Mouse (Mus musculus) effector memory CD4-positive, alpha-beta T cell, adult 7 months (primary cell): ENCODE measurements around the gene Pde11a. TPM values are rescaled to one million over a fixed set of nuclear protein-coding genes. Genes with fewer than 3 reads are reported as not detected.

Source experiments
- polyA plus RNA-seq: library from polyadenylated mRNA; unstranded; fragments of 100-300 nt; shearing (Covaris generic); gene quantifications from one replicate; pipeline ENCODE4 v1.2.1, GENCODE M21; 2017

Gene Pde11a
- polyA plus RNA-seq, result 10.1 TPM

DNA sequence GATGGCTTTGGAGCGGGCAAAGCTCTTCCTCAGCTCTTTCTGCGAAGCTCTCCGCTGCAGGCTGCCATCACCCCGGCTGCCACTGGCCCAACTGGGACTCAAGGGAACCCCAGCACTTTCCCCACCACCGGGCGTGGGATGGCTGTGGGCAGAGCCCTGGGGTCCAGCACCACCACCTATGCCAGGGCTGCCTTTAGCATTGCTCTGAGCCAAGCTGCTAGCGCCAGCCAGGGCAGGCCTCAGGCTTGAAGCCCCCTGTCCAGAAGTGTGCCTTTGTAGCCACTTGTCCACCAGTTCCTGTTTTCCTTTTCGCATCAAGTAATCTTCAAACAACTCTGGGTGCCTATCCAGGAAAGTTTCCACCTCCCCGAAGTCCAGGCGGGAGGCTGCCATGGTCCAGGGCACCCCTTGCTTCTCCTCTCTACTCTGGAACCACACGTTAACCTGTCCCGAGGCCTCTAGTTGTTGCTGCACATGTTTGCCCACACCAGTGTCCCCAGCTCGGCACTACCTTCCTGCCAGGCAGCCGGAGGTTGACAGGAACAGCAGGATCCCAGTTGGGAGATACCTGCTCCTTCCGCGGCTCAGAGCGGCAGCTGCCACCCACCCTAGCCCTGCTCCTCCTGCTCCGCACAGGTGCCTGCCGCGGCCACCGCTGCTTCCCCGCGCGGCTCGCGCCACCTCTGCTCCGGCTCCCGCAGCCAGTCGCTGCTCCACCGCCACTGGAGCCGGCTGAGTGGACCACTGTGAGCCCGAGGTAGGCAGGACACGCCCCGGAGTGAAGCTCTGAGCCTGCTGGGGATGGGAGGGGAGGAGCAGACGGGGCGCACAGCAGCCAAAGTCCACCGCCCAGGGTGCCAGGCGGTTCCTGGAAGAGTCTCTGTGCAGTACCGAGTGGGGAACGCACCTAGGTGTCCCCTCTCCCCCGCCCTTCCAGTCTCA is at the start of gene Pde11a:
Gene Pde11a (minus strand): TSS at position 560 of the 942 bp plus-strand sequence.

DNA sequence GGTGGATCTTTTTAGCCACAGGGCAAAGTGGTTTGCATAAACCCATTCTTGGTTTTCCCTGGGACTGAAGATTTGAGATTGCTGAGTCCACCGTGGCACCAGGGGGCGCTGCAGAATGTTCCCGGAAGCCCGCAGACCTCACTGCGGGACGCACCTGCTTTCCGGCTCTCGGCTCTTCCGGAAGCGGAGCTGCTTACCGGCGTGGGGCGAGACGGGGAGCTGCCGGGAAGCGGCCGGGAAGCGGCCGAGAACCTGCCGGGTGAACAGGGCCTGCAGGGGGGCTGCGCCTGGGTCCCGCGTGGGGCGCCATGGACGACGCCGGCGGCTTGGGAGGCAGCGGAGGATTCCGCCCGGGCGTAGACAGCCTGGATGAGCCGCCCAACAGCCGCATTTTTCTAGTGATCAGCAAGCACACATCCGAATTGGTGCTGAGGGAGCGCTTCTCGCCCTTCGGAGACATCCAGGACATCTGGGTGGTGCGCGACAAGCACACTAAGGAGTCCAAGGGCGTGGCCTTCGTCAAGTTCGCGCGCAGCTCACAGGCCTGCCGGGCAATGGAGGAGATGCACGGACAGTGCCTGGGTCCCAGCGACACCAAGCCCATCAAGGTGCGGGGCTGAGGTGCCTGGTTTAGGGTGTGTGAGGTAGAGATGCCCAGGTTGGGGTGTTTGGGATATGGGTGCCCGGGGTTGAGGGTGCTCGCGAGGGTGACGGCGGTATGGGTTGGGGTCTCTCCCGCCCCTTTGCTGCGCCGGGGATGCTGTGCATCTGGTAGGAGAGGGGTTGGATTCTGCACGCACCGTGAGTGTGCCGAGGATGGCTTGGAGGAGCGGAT is 31.5 kb upstream of the Pde11a start, which contains the start of gene Rbm45:
Gene Rbm45 (plus strand): TSS at position 164 of the 835 bp plus-strand sequence.

DNA sequence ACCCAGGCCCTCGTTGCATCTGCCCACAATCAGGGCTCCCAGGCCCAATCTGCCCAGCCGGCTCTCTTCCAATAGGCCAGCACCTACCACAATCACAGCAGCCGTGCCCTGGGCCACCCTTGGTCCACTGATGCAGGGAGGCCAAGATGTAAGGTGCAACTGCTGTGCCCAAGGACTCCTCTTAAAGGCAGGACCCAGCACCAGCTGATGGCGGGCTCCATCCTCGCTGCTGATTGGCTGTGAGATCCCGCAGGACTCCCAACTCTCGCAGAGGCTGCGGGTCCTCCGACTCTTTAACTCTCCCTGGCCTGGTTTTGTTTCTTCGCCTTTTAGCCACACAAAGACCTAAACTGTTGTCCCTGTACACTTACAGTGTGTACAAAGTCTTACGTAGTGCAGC is 21.7 kb upstream of the Pde11a start, which contains the start of gene Cyct:
Gene Cyct (minus strand): TSS at position 225 of the 400 bp plus-strand sequence.

DNA sequence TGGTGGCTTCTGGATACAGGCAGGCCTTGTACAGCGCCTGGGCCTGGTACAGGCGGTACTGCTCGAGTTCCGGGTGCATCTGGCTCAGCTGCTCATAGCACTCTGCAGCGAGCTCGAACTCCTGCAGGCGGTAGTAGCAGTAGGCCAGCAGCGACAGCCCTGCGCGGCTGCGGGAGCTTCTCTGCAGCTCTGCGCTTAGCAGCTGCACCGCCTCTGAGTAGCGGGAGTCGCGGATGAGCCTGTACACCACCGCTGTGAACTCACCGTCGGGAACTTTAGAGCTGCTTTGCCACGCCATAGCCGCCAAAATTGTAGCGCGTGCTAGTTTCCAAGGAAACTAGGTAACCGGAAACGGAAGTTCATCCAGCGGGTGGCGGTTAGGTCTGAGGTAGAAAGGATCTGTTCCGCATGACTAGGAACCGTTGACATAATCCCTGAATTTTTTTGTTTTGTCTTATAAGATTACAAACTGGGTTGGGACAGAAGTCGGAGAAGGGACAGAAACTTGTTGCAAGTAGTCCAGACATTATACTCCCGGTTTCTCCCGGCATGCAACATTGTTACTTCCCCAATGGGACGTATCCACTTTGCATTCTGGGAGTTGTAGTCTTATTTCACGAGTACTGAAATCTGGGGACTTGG is 357.0 kb downstream of the Pde11a start, which contains the start of gene Ttc30a1:
Gene Ttc30a1 (minus strand): TSS at position 528 of the 642 bp plus-strand sequence.

DNA sequence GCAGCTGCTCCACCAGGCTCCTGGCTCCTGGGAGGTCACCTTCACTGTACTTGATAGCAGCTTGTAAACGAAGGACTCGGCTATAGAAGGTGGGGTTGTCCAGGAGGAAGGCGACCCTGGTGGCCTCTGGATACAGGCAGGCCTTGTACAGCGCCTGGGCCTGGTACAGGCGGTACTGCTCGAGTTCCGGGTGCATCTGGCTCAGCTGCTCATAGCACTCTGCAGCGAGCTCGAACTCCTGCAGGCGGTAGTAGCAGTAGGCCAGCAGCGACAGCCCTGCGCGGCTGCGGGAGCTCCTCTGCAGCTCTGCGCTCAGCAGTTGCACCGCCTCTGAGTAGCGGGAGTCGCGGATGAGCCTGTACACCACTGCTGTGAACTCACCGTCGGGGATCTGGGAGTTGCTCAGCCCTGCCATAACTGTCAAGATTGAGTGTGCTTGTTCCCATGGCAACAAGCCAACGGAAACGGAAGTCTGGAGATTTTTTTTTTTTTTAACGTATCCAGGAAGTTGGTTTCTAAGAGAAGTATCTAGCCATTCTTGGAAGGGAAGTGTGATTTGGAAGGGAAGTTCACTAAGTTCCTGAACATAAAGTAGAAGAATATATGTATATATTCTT is 360.7 kb downstream of the Pde11a start, which contains the start of gene Ttc30a2:
Gene Ttc30a2 (minus strand): TSS at position 419 of the 617 bp plus-strand sequence.

Other genes starting within 250 kb of the Pde11a start
- not detected for gene Cyct, start 21.7 kb upstream of the Pde11a start, polyA plus RNA-seq
- 2.6 TPM for gene Rbm45, start 31.2 kb upstream of the Pde11a start, polyA plus RNA-seq
- gene Osbpl6, start 67.7 kb upstream of the Pde11a start, polyA plus RNA-seq, result 0.76 TPM